Mouse (Mus musculus) C3H10T1/2 (cell line): ENCODE results near the gene Zdhhc16. TPM values are rescaled to one million over a fixed set of nuclear protein-coding genes. Genes with fewer than 3 reads are reported as not detected.

ENCODE experiments used
- polyA plus RNA-seq, 2 experiments: library from polyadenylated mRNA; unstranded; fragments of >200 nt; fragmentation: generic; extraction: Trizol; gene quantifications; one replicate each; pipeline ENCODE4 v1.2.1; 2012; ENCODE audit warnings: missing spikeins in 2 of 2

Gene Zdhhc16
- 10 to 100 TPM; 48.3 to 54.1 TPM for polyA plus RNA-seq

DNA sequence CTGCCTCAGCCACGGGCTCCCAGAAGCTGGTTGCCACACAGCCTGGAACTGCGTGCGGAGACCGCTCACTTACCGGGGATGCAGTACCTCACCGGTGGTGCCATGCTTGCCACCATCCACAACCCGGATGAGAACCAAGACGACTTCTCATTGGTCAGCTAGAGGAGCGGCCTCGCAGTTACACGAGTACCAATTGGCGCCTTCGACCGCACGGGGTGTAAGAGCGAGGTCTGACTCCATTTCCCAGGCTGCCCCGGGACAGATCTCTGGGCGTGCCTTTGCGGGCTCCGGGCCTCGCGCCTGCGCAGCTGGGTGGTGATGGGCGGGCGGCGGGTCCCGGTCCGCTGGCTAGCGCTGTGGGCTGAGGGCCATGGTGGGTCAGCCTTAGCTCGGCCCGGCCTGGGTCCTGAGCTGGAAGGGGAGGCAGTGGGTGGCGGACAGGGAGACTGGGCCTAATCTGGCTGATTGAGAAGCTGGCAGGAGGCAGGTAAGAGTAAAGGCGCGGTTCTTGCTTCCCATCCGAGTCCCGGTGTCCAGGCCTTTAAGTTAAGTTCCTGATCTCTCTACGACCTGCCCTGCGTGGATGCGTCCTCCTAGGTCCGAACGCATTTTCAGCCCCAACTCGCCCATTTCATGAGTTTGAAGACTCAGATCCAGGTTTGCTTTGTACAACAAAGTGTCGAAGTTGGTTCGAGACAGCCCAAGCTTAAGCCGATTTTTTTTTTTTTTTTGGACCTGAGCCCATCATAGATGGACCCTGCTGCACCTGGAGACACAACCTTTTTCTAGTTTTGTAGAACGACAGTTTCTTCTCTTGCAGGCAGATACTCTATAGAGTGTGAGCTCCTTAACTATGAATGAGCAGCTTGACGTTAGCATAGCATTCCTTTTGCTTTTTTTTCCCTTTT is at the start of gene Zdhhc16, which contains the start of gene Exosc1:
Zdhhc16 (plus strand) TSS at position 302 of the 908 bp plus-strand sequence.
Exosc1 (minus strand) TSS at position 245 of the 908 bp plus-strand sequence.

DNA sequence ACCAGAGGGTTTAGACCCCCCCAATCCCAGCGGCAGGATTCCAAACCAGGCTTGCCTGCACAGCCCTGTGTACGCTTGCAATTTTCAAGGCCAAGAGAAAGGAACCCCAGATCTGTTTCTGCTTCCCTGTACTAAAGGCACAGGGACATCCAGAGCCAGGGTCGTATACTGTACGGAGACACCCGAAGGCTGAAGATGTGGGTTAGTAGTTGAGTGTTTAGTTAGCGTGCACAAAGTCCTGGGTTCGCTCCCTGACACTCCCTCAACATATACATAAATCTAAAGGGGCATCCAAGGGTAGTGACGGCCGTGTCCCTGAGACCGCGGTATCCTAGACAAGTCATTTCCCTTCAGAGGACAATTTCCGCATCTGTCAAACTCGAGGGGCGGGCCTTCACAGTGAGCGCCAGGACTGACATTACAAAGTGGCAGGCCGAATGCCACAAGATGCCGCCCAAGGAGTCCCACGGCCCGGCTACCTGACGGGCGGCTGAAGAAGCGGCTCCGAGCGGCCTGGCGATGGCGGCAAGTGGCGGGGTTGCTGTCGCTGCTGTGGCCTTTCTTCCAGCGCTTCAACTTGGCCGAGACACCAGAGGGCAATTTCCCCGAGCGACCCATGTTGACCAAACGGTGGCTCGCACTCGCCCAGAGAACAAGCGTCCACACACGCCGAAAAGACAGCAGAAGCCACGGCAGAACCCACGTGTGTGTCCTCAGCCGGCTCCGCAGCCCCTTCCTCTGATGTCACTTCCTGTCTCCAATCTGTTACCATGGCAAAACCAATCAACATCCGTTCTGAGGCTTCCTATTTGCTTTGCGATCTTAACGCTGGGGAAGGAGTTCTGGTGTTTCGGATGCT is 37.6 kb upstream of the Zdhhc16 start, which contains the start of gene Rrp12:
Rrp12 (minus strand) TSS at position 714 of the 859 bp plus-strand sequence.

DNA sequence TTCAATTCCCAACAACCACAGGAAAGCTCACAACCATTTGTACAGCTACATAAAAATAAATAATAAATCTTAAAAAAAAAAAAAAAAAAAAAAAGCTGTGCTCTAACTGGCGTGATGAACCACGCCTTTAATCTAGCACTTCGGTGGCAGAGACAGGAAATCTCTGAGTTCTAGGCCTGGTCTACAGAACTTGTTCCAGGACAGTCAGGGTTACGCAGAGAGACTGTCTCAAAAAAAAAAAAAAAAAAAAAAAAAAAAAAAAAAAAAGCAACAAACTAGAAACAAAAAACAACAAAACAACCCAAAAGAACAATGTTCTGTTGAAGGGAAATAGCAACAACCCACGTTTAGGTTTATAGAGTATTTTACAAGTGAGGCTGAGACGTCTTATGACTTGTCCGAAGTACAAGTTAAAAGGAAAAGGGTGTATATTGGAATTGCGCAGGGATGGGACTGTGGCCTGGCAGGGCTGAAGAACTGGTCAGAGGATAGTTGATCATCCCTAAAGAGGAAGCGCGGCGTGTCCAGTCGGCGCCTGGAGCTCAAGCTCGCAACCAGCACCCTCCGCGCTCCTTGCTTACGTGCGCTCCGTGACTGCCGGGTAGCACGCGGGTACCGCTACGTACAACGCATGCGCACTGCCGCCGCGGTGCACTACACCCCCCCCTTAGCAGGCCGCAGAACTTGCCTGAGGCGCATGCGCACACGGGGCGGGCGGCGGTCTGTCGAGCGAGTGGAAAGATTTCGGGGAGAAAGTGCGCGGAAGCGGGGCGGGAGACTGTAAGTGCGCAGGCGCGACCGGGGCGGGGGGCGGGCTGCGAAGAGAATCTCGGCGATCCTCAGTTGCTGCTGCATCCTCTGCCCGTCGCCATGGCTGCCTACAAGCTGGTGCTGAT is 21.9 kb upstream of the Zdhhc16 start, which contains the start of gene Pgam1:
Pgam1 (plus strand) TSS at position 746 of the 896 bp plus-strand sequence.

DNA sequence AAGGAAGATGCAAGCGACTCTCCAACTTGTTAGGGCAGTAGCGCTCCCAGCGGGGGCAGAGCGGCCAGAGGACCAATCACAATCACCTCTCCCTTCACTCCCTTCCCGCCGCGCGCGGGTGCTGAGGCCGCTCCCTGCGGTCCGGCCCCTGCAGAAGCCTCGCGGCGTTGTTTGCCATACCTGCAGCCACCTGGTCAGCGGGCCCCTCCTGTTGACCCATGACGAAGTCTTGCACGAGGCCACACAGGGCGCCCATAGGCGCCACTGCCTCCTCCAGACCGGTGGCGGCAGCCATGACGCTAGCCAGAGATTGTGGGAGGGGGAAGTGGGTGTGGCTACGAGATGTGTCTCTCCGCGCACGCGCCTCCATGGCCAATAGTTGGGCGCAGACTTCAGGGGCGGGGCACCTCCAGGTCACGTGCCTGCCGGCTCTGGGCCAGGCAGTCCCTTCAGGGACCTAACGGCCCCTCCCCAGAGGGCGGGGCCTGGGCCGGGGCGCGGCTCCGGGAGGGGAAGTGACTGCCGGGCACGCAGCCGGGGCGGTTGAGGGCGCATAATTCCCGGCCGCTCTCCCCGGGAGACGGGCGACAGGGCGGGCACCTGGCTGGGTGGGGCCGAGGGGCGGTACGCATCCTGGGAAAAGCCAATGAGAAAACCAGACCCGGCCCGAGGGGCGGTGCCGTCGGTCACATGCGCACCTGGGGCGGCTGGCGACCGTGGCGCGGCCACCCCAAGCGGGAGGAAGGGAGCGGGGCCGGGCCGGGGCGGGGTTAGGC is 47.7 kb downstream of the Zdhhc16 start, which contains the start of gene Mms19:
Mms19 (minus strand) TSS at position 339 of the 776 bp plus-strand sequence.

DNA sequence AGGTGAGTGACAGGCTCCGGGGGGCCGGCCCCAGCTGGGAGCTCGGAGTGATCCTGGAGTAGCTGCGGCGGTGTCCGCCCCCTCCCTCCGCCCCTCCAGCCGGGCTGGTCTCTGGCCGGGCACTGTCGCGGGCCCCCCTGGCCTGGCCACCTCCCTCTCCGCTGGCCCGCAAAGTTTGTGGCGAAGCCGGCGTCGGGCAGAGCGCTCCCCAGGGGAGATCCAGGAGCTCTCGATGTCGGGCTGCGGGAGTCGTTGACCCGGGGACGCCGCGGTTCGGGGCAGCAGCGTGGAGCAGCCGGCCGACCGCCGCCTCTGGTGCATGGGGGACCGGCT is 48.3 kb downstream of the Zdhhc16 start, which contains the start of gene Ubtd1:
Ubtd1 (plus strand) TSS at position 169 of the 333 bp plus-strand sequence.

Other genes starting within 250 kb of the Zdhhc16 start
- not detected for gene Slit1, start 189.8 kb upstream of the Zdhhc16 start, polyA plus RNA-seq
- gene Arhgap19, start 131.4 kb upstream of the Zdhhc16 start, polyA plus RNA-seq, result 10 to 100 TPM in 1 of 2 experiments, under 1 TPM in 1; 0.87 to 10.5 TPM
- gene Frat1, start 103.5 kb upstream of the Zdhhc16 start, polyA plus RNA-seq, result 1 to 10 TPM in 1 of 2 experiments, under 1 TPM in 1; 0.11 to 3.5 TPM
- gene Frat2, start 85.3 kb upstream of the Zdhhc16 start, polyA plus RNA-seq, result 1 to 10 TPM in 1 of 2 experiments, under 1 TPM in 1; 0.50 to 4.9 TPM
- gene Rrp12, start 37.3 kb upstream of the Zdhhc16 start, polyA plus RNA-seq, result 10 to 100 TPM in 1 of 2 experiments, 1 to 10 TPM in 1; 5.0 to 21.2 TPM
- gene Pgam1, start 21.6 kb upstream of the Zdhhc16 start, polyA plus RNA-seq, result 100 to 1,000 TPM; 304 to 538 TPM
- gene Exosc1, start 57 bp upstream of the Zdhhc16 start, polyA plus RNA-seq, result 10 to 100 TPM; 21.8 to 30.0 TPM
- 10 to 100 TPM; 24.7 to 41.5 TPM for gene Mms19, start 47.7 kb downstream of the Zdhhc16 start, polyA plus RNA-seq
- 10 to 100 TPM; 51.9 to 95.9 TPM for gene Ubtd1, start 48.3 kb downstream of the Zdhhc16 start, polyA plus RNA-seq
- gene Ankrd2, start 102.5 kb downstream of the Zdhhc16 start, polyA plus RNA-seq, result under 1 TPM; 0.08 to 0.25 TPM
- 1 to 10 TPM in 1 of 2 experiments, under 1 TPM in 1; 0.44 to 3.4 TPM for gene Hoga1, start 112.1 kb downstream of the Zdhhc16 start, polyA plus RNA-seq
- under 1 TPM; 0.02 to 0.35 TPM for gene 4933411K16Rik, start 118.8 kb downstream of the Zdhhc16 start, polyA plus RNA-seq
- 10 to 100 TPM; 17.0 to 38.3 TPM for gene Morn4, start 152.9 kb downstream of the Zdhhc16 start, polyA plus RNA-seq
- 10 to 100 TPM; 12.0 to 26.5 TPM for gene Pi4k2a, start 157.0 kb downstream of the Zdhhc16 start, polyA plus RNA-seq
- 100 to 1,000 TPM in 1 of 2 experiments, 10 to 100 TPM in 1; 94.1 to 242 TPM for gene Avpi1, start 195.6 kb downstream of the Zdhhc16 start, polyA plus RNA-seq
- 100 to 1,000 TPM in 1 of 2 experiments, 10 to 100 TPM in 1; 28.1 to 111 TPM for gene Marveld1, start 213.9 kb downstream of the Zdhhc16 start, polyA plus RNA-seq
- gene Zfyve27, start 230.5 kb downstream of the Zdhhc16 start, polyA plus RNA-seq, result 10 to 100 TPM in 1 of 2 experiments, 1 to 10 TPM in 1; 5.6 to 20.4 TPM